Mouse (Mus musculus) stomach, postnatal 0 days (tissue): ENCODE results near the gene Scp2.

Experiments used
- CTCF ChIP-seq: IDR thresholded peaks from 2 replicates; pipeline ENCODE4 v1.5.1; 2016; ENCODE audit warnings: antibody characterized with exemption, low read depth, mild to moderate bottlenecking, moderate library complexity
- EP300 ChIP-seq: optimal IDR thresholded peaks from 2 replicates; pipeline ENCODE3; 2016; ENCODE audit warnings: antibody characterized with exemption

DNA sequence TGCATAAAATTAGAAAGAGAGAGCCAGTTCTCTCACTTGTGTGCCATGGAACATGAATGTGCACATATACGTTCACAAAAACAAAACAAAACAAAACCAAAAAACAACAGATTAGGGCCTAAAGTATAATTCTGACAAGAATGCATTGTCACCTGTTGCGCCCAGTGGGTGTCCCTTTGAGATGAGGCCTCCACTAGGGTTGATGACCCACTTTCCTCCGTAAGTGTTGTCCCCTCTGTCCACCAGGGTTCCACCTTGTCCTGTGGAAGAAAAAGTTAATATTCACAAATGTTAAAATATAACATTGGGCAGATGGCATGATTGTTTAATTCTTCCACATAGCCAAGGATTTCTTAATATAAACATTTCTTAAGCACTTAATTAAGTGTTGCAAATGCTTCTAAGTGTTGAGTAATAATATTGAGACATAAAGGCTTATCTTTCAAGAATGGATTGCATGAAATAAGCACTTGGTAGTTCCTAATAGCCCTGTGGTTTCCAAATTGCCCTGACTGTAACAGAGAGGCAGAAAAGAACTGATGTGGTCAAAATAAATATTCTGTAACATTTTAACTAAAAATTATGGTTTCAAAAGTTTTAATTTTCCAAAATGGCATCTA is 70.5 kb downstream of the Scp2 start:
- TF ChIP-seq CTCF (peak; percentile 29), EP300 (no peak)
